ENCODE assay signal across 9 mouse cellular contexts in the genomic region with DNA sequence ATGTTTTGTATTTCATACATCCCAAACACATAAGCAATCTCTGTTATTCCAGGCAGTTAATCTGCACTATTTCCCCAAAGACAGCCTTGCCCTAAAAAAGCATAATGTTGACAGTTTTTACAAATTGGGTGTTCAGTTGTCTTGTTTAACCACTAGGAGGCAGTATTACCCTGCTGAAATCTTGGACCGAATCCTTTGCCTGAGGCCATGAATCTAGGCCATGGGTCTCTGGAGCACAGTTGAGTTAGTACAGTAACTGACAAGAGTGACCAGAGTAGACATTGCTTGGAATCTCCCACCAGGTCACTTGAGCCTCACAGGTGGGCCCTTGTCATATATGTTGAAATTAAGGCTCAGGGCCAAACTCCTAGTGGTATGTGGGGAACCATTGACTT. TPM values are rescaled to one million over a fixed set of nuclear protein-coding genes. Genes with fewer than 3 reads are reported as not detected.
A peak's percentile ranks its signal among the peaks of the same experiment; 100 is the strongest.
DNase-seq lines count a peak whose midpoint lies in the region; ATAC-seq and TF ChIP-seq lines count a peak whose summit lies in the region.
"Had no signal": no experiment of that assay in that cellular context is flagged by ENCODE, and none has a peak within 500 bp of the region (broad histone marks: within the 10 kb centered on the region; RNA-seq: fewer than 3 reads in every experiment).

No protein-coding gene starts in this region.

- no peak for TF ChIP-seq EP300 in CH12.LX (IDR thresholded peaks at IDR 0.05; ENCODE audit: low read length)

- H3K36me3 ChIP-seq in kidney, embryonic 14.5 days (ENCODE audit: control insufficient read depth, insufficient read depth, low read length): peaks cover 67% of the 10 kb centered on the region
- H3K36me3 ChIP-seq in CH12.LX (replicated peaks in 1 of 2; ENCODE audit: control insufficient read depth in 1 of 2, insufficient read depth in 1 of 2, low read length in 1 of 2): peaks cover 65 to 79% of the 10 kb centered on the region in 2 experiments

- TF ChIP-seq POLR2A in CH12.LX (IDR thresholded peaks at IDR 0.05; ENCODE audit: low read depth, low read length): no peak; the same call in 1 of the 2 replicates

- TF ChIP-seq CTCF in CH12.LX (conservative IDR thresholded peaks at IDR 0.05 in 1 of 2, IDR thresholded peaks at IDR 0.05 in 1 of 2; ENCODE audit: low read depth in 2 of 2, low read length in 2 of 2): peak; percentile 76 to 92

- peak; percentile 43 for DNase-seq in kidney, adult 9 months
- DNase-seq in CH12.LX (ENCODE audit: extremely low read depth): no peak
- no peak for DNase-seq in left cerebral cortex, postnatal 10 days (ENCODE audit: extremely low spot score in 1 of 2, low spot score in 2 of 2)
- DNase-seq in cerebellum, adult 8-10 months: no peak
- DNase-seq: right cerebral cortex, postnatal 14 days had no signal

- H3K4me2 ChIP-seq in kidney, embryonic 14.5 days (replicated peaks; ENCODE audit: low read depth, low read length): no peak overlapping the region
- no peak overlapping the region for H3K4me2 ChIP-seq in CH12.LX (ENCODE audit: insufficient read depth, low read depth, poor library complexity, severe bottlenecking)
- H3K4me2 ChIP-seq: embryonic facial prominence, embryonic 13.5 days had no signal

- H3K27me3 ChIP-seq in kidney, embryonic 14.5 days (ENCODE audit: control insufficient read depth, insufficient read depth, low read length): no peaks in the 10 kb centered on the region
- no peaks in the 10 kb centered on the region for H3K27me3 ChIP-seq in CH12.LX (replicated peaks)
- H3K27me3 ChIP-seq: embryonic facial prominence, embryonic 13.5 days had no signal

- no peak for ATAC-seq in kidney, embryonic 14.5 days (ENCODE audit: low FRiP score, low TSS enrichment)
- peak; percentile 44 for ATAC-seq in activated CD4-positive, CD25-positive, alpha-beta regulatory T cell, adult 4 months
- ATAC-seq in megakaryocyte, adult 5-6 weeks (ENCODE audit: poor library complexity, severe bottlenecking): peak; percentile 51; the same call in 1 of the 2 replicates

- 82% methylated on average over 1 of the region's 1 CpGs for WGBS in kidney, embryonic 14.5 days

- H3K4me3 ChIP-seq in kidney, embryonic 14.5 days (ENCODE audit: low read length): no peak overlapping the region
- H3K4me3 ChIP-seq in CH12.LX (replicated peaks in 1 of 3; ENCODE audit: low read depth in 2 of 3, low read length in 2 of 3, poor library complexity in 1 of 3): no peak overlapping the region
- H3K4me3 ChIP-seq: embryonic facial prominence, embryonic 13.5 days had no signal

- in situ Hi-C loops in CH12.LX (cut with MboI; ENCODE audit: low pct_ligation_motif_present, low pct_unique_long_range_greater_than_20kb, low sequenced_read_pairs): loop anchor here (5.0 kb wide), 3 partner anchors 47 to 202 kb away; a partner anchor contains a TSS

- no peaks in the 10 kb centered on the region for H3K4me1 ChIP-seq in kidney, embryonic 14.5 days (ENCODE audit: control insufficient read depth, insufficient read depth, low read length)
- peaks cover 0 to 9% of the 10 kb centered on the region in 2 experiments; a peak in 3 of 4 replicates for H3K4me1 ChIP-seq in CH12.LX (ENCODE audit: control insufficient read depth in 1 of 2, insufficient read depth in 2 of 2)
- H3K4me1 ChIP-seq: embryonic facial prominence, embryonic 13.5 days had no signal

- dilution Hi-C loops in CH12.LX (cut with MboI; ENCODE audit: extremely low pct_ligation_motif_present, extremely low pct_unique_long_range_greater_than_20kb, low sequenced_read_pairs): no loop called here

- no peak overlapping the region for H3K9ac ChIP-seq in kidney, embryonic 14.5 days (ENCODE audit: low read depth, low read length)
- H3K9ac ChIP-seq in CH12.LX (ENCODE audit: insufficient read depth, low read depth): no peak overlapping the region
- H3K9ac ChIP-seq: embryonic facial prominence, embryonic 13.5 days had no signal

- intact Hi-C loops in left cerebral cortex, postnatal 10 days (cut with DNase I): no loop called here

- H3K27ac ChIP-seq in kidney, embryonic 14.5 days (ENCODE audit: low read depth, low read length): no peak overlapping the region
- H3K27ac ChIP-seq in CH12.LX (ENCODE audit: insufficient read depth, low read depth): no peak overlapping the region
- H3K27ac ChIP-seq: embryonic facial prominence, embryonic 13.5 days had no signal

- no peaks in the 10 kb centered on the region for H3K9me3 ChIP-seq in kidney, embryonic 14.5 days (ENCODE audit: control insufficient read depth, low read length)
- H3K9me3 ChIP-seq in CH12.LX (replicated peaks; ENCODE audit: low read length): no peaks in the 10 kb centered on the region
- H3K9me3 ChIP-seq: embryonic facial prominence, embryonic 13.5 days had no signal

- H3K79me2 ChIP-seq in CH12.LX (replicated peaks; ENCODE audit: control insufficient read depth, extremely low read depth, insufficient read depth, poor library complexity, severe bottlenecking): peaks cover 21% of the 10 kb centered on the region

- peak; percentile 71; the same call in 1 of the 2 replicates for TF ChIP-seq RAD21 in CH12.LX (IDR thresholded peaks at IDR 0.05; ENCODE audit: low read depth, low read length)

TF ChIP-seq in CH12.LX, 34 proteins besides CTCF, POLR2A, EP300 and RAD21:
- TF ChIP-seq POLR2AphosphoS2 (IDR thresholded peaks at IDR 0.05; ENCODE audit: low read depth, low read length) (peak; percentile 90; the same call in 1 of the 2 replicates), BHLHE40 (IDR thresholded peaks at IDR 0.05; ENCODE audit: low read depth, low read length) (no peak), NELFE (IDR thresholded peaks at IDR 0.05; ENCODE audit: low read depth, low read length) (no peak), TCF12 (IDR thresholded peaks at IDR 0.05; ENCODE audit: low read depth, low read length) (no peak), ZMIZ1 (IDR thresholded peaks at IDR 0.05; ENCODE audit: low read depth, low read length) (peak; percentile 22; the same call in 1 of the 2 replicates), ZNF384 (IDR thresholded peaks at IDR 0.05; ENCODE audit: low read depth, low read length) (no peak), ZKSCAN1 (IDR thresholded peaks at IDR 0.05; ENCODE audit: borderline replicate concordance, low read depth, low read length) (no peak), SMC3 (IDR thresholded peaks at IDR 0.05; ENCODE audit: low read depth, low read length) (peak; percentile 67)

RNA-seq across cellular contexts. Expression of a gene that starts 12.5 kb away (rescaled TPM):
- 691 and 760 TPM in 2 replicates for polyA plus RNA-seq in kidney, embryonic 14.5 days (2014; fragmentation: Nextera tagmentation; extraction: Ambion mirVana)
- total RNA-seq in CH12.LX (2012; rRNA removed) (171 and 266 TPM in 2 replicates), CH12.LX (2014; rRNA removed) (380 and 479 TPM in 2 replicates)
- polyA plus RNA-seq in CH12.LX (2012; ENCODE audit: insufficient read length, low read depth): 687 and 712 TPM in 2 replicates
- 100 to 1,000 TPM; 265 to 364 TPM for polyA plus RNA-seq in activated CD4-positive, CD25-positive, alpha-beta regulatory T cell, adult 4 months (2017; shearing (Covaris generic))
- 317 and 383 TPM in 2 replicates for total RNA-seq in megakaryocyte, adult 5-6 weeks (2015)
- total RNA-seq in megakaryocyte, adult 5-6 weeks (2017): 479 and 534 TPM in 2 replicates
- 100 to 1,000 TPM; 148 to 157 TPM for total RNA-seq in left cerebral cortex, postnatal 10 days (2021)

RNA-seq across cellular contexts. Expression of a gene that starts 37.1 kb away (rescaled TPM):
- 65.5 and 101 TPM in 2 replicates for polyA plus RNA-seq in kidney, embryonic 14.5 days (2014; fragmentation: Nextera tagmentation; extraction: Ambion mirVana)
- total RNA-seq in CH12.LX (2012; rRNA removed) (25.9 and 29.0 TPM in 2 replicates), CH12.LX (2014; rRNA removed) (56.0 and 56.4 TPM in 2 replicates)
- 50.9 and 56.0 TPM in 2 replicates for polyA plus RNA-seq in CH12.LX (2012; ENCODE audit: insufficient read length, low read depth)
- polyA plus RNA-seq in activated CD4-positive, CD25-positive, alpha-beta regulatory T cell, adult 4 months (2017; shearing (Covaris generic)): 100 to 1,000 TPM; 196 to 222 TPM
- total RNA-seq in megakaryocyte, adult 5-6 weeks (2015): 312 and 327 TPM in 2 replicates
- 237 and 269 TPM in 2 replicates for total RNA-seq in megakaryocyte, adult 5-6 weeks (2017)
- 10 to 100 TPM; 54.9 to 60.3 TPM for total RNA-seq in left cerebral cortex, postnatal 10 days (2021)

RNA-seq across cellular contexts. Expression of a gene that starts 45.9 kb away (rescaled TPM):
- 37.4 and 45.6 TPM in 2 replicates for polyA plus RNA-seq in kidney, embryonic 14.5 days (2014; fragmentation: Nextera tagmentation; extraction: Ambion mirVana)
- 25.3 and 37.5 TPM in 2 replicates for total RNA-seq in CH12.LX (2012; rRNA removed)
- total RNA-seq in CH12.LX (2014; rRNA removed): 9.1 and 10.6 TPM in 2 replicates
- 55.0 and 59.1 TPM in 2 replicates for polyA plus RNA-seq in CH12.LX (2012; ENCODE audit: insufficient read length, low read depth)
- polyA plus RNA-seq in activated CD4-positive, CD25-positive, alpha-beta regulatory T cell, adult 4 months (2017; shearing (Covaris generic)): 10 to 100 TPM in 1 of 2 experiments, 1 to 10 TPM in 1; 7.5 to 12.1 TPM
- total RNA-seq in megakaryocyte, adult 5-6 weeks (2015): 19.9 and 22.6 TPM in 2 replicates
- 3.7 and 5.8 TPM in 2 replicates for total RNA-seq in megakaryocyte, adult 5-6 weeks (2017)
- 10 to 100 TPM; 34.2 to 40.4 TPM for total RNA-seq in left cerebral cortex, postnatal 10 days (2021)
